Mouse (Mus musculus) kidney, adult 2 months (tissue): Measurements from ENCODE around the gene Olfr603.

ENCODE experiments used
- CTCF ChIP-seq: fragments of 200-500 bp; conservative IDR thresholded peaks from 2 replicates; pipeline ENCODE4 v1.5.1; 2011; ENCODE audit warnings: low read depth, mild to moderate bottlenecking, control low read depth, low read length, moderate library complexity, mixed read lengths; ENCODE audit not compliant: insufficient read depth, insufficient read length
- POLR2A ChIP-seq: fragments of 200-500 bp; IDR thresholded peaks from one replicate; pipeline ENCODE4 v1.6.1; 2011; ENCODE audit warnings: low read depth, low read length, control low read depth

GRCm38 (mm10) chr7:103386077-103386476, at the start of gene Olfr603:
- TF ChIP-seq CTCF (no peak), POLR2A (no peak)
